Mouse (Mus musculus): Measurements from ENCODE around the gene Tenm3. TPM values are rescaled to one million over a fixed set of nuclear protein-coding genes. Genes with fewer than 3 reads are reported as not detected.

The Tenm3 gene
- polyA plus RNA-seq, 2 experiments: 2.2 to 3.1 TPM

DNA sequence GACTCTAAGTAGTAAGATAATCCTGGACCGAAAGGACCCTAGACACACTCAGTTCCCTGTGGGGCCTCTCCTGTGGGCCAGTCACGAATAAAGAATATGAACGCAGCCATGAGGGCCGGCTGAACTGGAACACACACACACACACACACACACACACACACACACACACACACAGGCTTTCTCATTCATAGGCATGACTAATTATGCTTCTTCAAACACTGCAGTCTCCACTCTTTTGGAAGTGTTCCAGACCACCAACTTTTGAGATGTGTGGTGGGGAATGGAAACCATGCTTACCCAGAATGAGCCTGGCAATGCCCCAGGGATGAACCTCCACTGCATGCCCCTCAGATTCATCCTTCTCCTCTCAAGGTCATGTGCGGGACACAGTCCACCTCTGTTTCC is 45.8 kb downstream of the Tenm3 start:
- Histone ChIP-seq H3K9me3 (ENCODE audit: control insufficient read depth, low read length) (no peaks in the 10 kb centered on the region), H3K27ac (no peak overlapping the region), H3K4me1 (replicated peaks; ENCODE audit: control insufficient read depth in 2 of 2, insufficient read depth in 2 of 2, low read length in 1 of 2) (0 out of 4 replicates have a peak, but pooled peaks cover 0 to under 1% of the 10 kb centered on the region in 2 experiments), H3K4me2 (ENCODE audit: low read depth) (no peak overlapping the region), H3K27me3 (ENCODE audit: control insufficient read depth, insufficient read depth, low read length) (no peaks in the 10 kb centered on the region), H3K9ac (replicated peaks) (no peak overlapping the region), H3K4me3 (ENCODE audit: insufficient read depth in 1 of 2, low read depth in 2 of 2, low read length in 2 of 2) (no peak overlapping the region), H3K36me3 (replicated peaks; ENCODE audit: control insufficient read depth, insufficient read depth, low read depth) (no peaks in the 10 kb centered on the region)
- no peak for ATAC-seq (ENCODE audit: insufficient read depth)
- TF ChIP-seq CTCF (IDR thresholded peaks at IDR 0.05; ENCODE audit: low read depth) (no peak), EP300 (IDR thresholded peaks at IDR 0.05; ENCODE audit: low read depth) (no peak)
- no peak for DNase-seq (ENCODE audit: low read depth in 3 of 3, low spot score in 3 of 3)
- WGBS (ENCODE audit: insufficient replicate concordance): 67% methylated on average over 5 of the region's 5 CpGs

DNA sequence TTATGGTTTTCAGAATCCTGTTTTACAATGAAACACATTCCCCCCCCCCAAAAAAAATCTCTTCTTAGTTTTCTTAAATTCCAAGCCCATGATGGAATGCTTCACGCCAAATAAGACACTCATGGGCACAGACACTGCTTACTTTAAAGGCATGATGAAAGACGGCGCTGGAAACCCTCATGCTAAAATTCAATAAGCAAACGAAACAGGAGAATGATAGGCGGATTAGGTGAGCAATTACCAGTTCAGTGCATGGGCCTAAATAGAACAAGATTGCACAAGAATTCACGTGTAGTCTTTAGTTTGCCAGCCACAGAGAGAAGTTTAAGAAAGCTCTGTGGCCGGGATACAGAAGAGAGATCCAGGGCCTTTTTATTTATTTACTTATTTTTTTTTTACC is 49.5 kb downstream of the Tenm3 start:
- WGBS (ENCODE audit: insufficient replicate concordance): 46% methylated on average over 7 of the region's 7 CpGs
- TF ChIP-seq CTCF (IDR thresholded peaks at IDR 0.05; ENCODE audit: low read depth) (no peak), EP300 (IDR thresholded peaks at IDR 0.05; ENCODE audit: low read depth) (no peak)
- H3K4me2 ChIP-seq (ENCODE audit: low read depth): no peak overlapping the region
- no peaks in the 10 kb centered on the region for H3K36me3 ChIP-seq (replicated peaks; ENCODE audit: control insufficient read depth, insufficient read depth, low read depth)
- H3K27me3 ChIP-seq (ENCODE audit: control insufficient read depth, insufficient read depth, low read length): no peaks in the 10 kb centered on the region
- no peak overlapping the region for H3K9ac ChIP-seq (replicated peaks)
- no peak overlapping the region for H3K27ac ChIP-seq
- no peaks in the 10 kb centered on the region for H3K9me3 ChIP-seq (ENCODE audit: control insufficient read depth, low read length)
- H3K4me1 ChIP-seq (replicated peaks; ENCODE audit: control insufficient read depth in 2 of 2, insufficient read depth in 2 of 2, low read length in 1 of 2): 0 out of 4 replicates have a peak, but pooled peaks cover 0 to 1% of the 10 kb centered on the region in 2 experiments
- ATAC-seq (ENCODE audit: insufficient read depth) (no peak), DNase-seq (ENCODE audit: low read depth in 3 of 3, low spot score in 3 of 3) (no peak)
- H3K4me3 ChIP-seq (ENCODE audit: insufficient read depth in 1 of 2, low read depth in 2 of 2, low read length in 2 of 2): no peak overlapping the region

DNA sequence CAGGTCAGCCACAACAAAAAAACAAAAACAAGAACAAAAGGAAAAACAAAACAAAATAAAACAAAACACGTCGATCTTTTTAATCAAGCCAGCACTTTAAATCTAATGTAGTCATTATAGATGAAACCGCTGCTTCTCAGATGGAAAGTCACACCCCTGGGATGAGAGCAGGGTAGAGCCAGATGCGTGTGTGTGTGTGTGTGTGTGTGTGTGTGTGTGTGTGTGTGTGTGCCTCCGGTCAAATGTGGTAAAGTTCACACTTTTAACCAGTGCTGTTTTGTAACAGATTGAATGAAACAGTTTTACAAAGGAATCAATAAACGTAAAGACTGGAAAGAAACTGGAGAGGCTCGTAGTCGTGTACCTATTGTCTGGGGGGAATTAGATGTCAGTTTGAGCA is 50.0 kb downstream of the Tenm3 start:
- Histone ChIP-seq H3K4me1 (replicated peaks; ENCODE audit: control insufficient read depth in 2 of 2, insufficient read depth in 2 of 2, low read length in 1 of 2) (0 out of 4 replicates have a peak, but pooled peaks cover 0 to 1% of the 10 kb centered on the region in 2 experiments), H3K4me3 (ENCODE audit: insufficient read depth in 1 of 2, low read depth in 2 of 2, low read length in 2 of 2) (no peak overlapping the region), H3K27me3 (ENCODE audit: control insufficient read depth, insufficient read depth, low read length) (no peaks in the 10 kb centered on the region), H3K36me3 (replicated peaks; ENCODE audit: control insufficient read depth, insufficient read depth, low read depth) (no peaks in the 10 kb centered on the region), H3K27ac (no peak overlapping the region), H3K9me3 (ENCODE audit: control insufficient read depth, low read length) (no peaks in the 10 kb centered on the region), H3K4me2 (ENCODE audit: low read depth) (no peak overlapping the region), H3K9ac (replicated peaks) (no peak overlapping the region)
- 71% methylated on average over 8 of the region's 8 CpGs for WGBS (ENCODE audit: insufficient replicate concordance)
- no peak for DNase-seq (ENCODE audit: low read depth in 3 of 3, low spot score in 3 of 3)
- no peak for ATAC-seq (ENCODE audit: insufficient read depth)
- no peak for TF ChIP-seq CTCF (IDR thresholded peaks at IDR 0.05; ENCODE audit: low read depth)
- no peak for TF ChIP-seq EP300 (IDR thresholded peaks at IDR 0.05; ENCODE audit: low read depth)

DNA sequence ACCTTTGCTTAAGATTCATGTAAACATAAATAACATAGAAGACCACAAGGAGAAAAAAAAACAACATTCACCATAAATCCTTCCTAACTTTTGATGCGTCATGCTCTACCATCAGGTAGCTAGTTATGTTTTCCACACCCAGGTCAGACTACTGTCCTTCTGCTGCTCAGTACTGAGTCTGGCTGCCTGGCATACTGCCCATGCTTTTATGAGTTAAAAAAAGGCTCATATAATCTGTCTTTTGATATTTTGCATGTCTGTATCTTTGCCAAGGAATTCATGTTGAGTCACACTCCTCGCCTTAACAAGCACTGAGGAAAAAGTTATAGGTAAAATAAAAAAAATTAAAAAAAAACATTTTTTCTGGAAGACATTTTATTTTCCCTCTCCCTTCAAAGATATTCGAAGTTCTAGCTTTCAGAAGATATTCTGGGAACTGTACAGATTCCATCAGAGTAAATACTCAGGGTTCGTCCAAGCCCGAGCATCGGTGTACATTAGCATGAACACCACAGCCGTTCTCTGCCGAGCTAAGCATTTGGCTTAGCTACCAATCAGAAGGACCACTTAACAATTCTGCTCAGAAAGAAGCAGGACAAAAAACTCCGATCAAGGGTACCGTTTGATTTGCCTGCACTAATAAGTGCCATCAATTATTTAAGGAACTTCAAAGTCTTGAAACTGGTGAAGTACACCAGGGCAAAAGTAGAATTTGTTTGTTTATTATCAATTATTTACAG is 51.0 kb downstream of the Tenm3 start:
- no peak overlapping the region for H3K9ac ChIP-seq (replicated peaks)
- ATAC-seq (ENCODE audit: insufficient read depth) (no peak), DNase-seq (ENCODE audit: low read depth in 3 of 3, low spot score in 3 of 3) (no peak)
- no peak overlapping the region for H3K4me2 ChIP-seq (ENCODE audit: low read depth)
- H3K36me3 ChIP-seq (replicated peaks; ENCODE audit: control insufficient read depth, insufficient read depth, low read depth): no peaks in the 10 kb centered on the region
- H3K27ac ChIP-seq: no peak overlapping the region
- no peak overlapping the region for H3K4me3 ChIP-seq (ENCODE audit: insufficient read depth in 1 of 2, low read depth in 2 of 2, low read length in 2 of 2)
- H3K4me1 ChIP-seq (replicated peaks; ENCODE audit: control insufficient read depth in 2 of 2, insufficient read depth in 2 of 2, low read length in 1 of 2): 0 out of 4 replicates have a peak, but pooled peaks cover 0 to 1% of the 10 kb centered on the region in 2 experiments
- WGBS (ENCODE audit: insufficient replicate concordance): 69% methylated on average over 10 of the region's 10 CpGs
- H3K9me3 ChIP-seq (ENCODE audit: control insufficient read depth, low read length): no peaks in the 10 kb centered on the region
- TF ChIP-seq EP300 (IDR thresholded peaks at IDR 0.05; ENCODE audit: low read depth): no peak
- no peak for TF ChIP-seq CTCF (IDR thresholded peaks at IDR 0.05; ENCODE audit: low read depth)
- no peaks in the 10 kb centered on the region for H3K27me3 ChIP-seq (ENCODE audit: control insufficient read depth, insufficient read depth, low read length)

DNA sequence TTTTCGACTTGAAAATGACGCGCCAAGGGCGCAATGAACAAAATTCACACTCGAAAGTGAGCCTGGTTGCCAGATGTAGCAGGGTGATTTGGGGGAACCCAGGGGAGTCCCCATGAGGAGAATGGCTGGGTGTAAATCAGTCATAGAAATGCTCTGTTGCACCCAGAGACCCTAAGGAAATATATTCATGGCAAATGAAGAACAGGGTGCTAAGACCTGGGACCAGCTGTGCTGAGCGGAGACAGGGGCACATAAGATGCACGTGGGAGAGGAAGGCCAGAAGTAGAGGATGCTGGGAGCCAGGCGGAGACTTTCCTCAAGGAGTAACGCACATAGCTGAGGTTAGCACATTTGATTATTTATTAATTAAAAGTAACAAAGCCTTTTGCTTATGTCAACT is 60.4 kb downstream of the Tenm3 start:
- Histone ChIP-seq H3K4me1 (replicated peaks; ENCODE audit: control insufficient read depth in 2 of 2, insufficient read depth in 2 of 2, low read length in 1 of 2) (no peaks in the 10 kb centered on the region), H3K9me3 (ENCODE audit: control insufficient read depth, low read length) (no peaks in the 10 kb centered on the region), H3K9ac (replicated peaks) (no peak overlapping the region), H3K27ac (no peak overlapping the region), H3K36me3 (replicated peaks; ENCODE audit: control insufficient read depth, insufficient read depth, low read depth) (no peaks in the 10 kb centered on the region), H3K27me3 (ENCODE audit: control insufficient read depth, insufficient read depth, low read length) (no peaks in the 10 kb centered on the region), H3K4me2 (ENCODE audit: low read depth) (no peak overlapping the region), H3K4me3 (ENCODE audit: insufficient read depth in 1 of 2, low read depth in 2 of 2, low read length in 2 of 2) (no peak overlapping the region)
- ATAC-seq (ENCODE audit: insufficient read depth) (no peak), DNase-seq (ENCODE audit: low read depth in 3 of 3, low spot score in 3 of 3) (no peak)
- whole genome bisulfite sequencing (ENCODE audit: insufficient replicate concordance): 72% methylated on average over 9 of the region's 9 CpGs
- TF ChIP-seq CTCF (IDR thresholded peaks at IDR 0.05; ENCODE audit: low read depth) (no peak), EP300 (IDR thresholded peaks at IDR 0.05; ENCODE audit: low read depth) (no peak)
